Mouse (Mus musculus): ENCODE data around the gene Opcml. TPM values are rescaled to one million over a fixed set of nuclear protein-coding genes. Genes with fewer than 3 reads are reported as not detected.

Gene Opcml
- polyA plus RNA-seq, 1 experiment = 0.03 TPM

- H3K9me3 ChIP-seq (ENCODE audit: control insufficient read depth, low read length) = no peaks in the 10 kb centered on the region
- no peaks in the 10 kb centered on the region for H3K36me3 ChIP-seq (ENCODE audit: control insufficient read depth)
- no peaks in the 10 kb centered on the region for H3K27me3 ChIP-seq (ENCODE audit: control insufficient read depth)
- TF ChIP-seq GATA1 (IDR thresholded peaks at IDR 0.05; ENCODE audit: low read length) (no peak), TAL1 (IDR thresholded peaks at IDR 0.05; ENCODE audit: low read length) (no peak)
- H3K4me3 ChIP-seq (replicated peaks) = no peak overlapping the region
- no peaks in the 10 kb centered on the region for H3K4me1 ChIP-seq (ENCODE audit: control insufficient read depth)
These were observed 432.2 kb downstream of the Opcml start for GRCm38 (mm10) chr9:28222726-28223125.

GRCm38 (mm10) chr9:28225824-28226569, 435.4 kb downstream of the Opcml start:
- Histone ChIP-seq H3K4me3 (replicated peaks) (no peak overlapping the region), H3K36me3 (ENCODE audit: control insufficient read depth) (no peaks in the 10 kb centered on the region), H3K4me1 (ENCODE audit: control insufficient read depth) (no peaks in the 10 kb centered on the region), H3K27me3 (ENCODE audit: control insufficient read depth) (no peaks in the 10 kb centered on the region), H3K9me3 (ENCODE audit: control insufficient read depth, low read length) (no peaks in the 10 kb centered on the region)
- TF ChIP-seq GATA1 (IDR thresholded peaks at IDR 0.05; ENCODE audit: low read length) (no peak), TAL1 (IDR thresholded peaks at IDR 0.05; ENCODE audit: low read length) (no peak)

DNA sequence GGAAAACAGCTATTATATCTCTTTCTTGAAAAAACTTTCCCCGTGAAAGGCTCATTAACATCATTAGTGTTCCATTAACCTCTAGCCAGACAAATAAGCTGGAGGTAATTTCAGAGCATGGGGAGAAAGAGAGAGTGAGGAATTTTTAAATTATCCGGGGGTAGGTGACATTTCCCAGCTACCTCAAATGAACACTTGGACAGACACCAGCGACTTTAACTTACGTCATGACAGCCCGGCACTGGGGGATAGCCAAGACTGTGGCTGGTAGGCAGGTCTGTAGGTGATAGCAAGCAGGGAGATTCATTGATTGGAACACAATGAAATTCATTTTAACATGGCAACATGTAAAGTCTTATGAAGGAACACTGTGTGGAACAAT, 436.0 kb downstream of the Opcml start:
- TF ChIP-seq GATA1 (IDR thresholded peaks at IDR 0.05; ENCODE audit: low read length) (no peak), TAL1 (IDR thresholded peaks at IDR 0.05; ENCODE audit: low read length) (no peak)
- Histone ChIP-seq H3K9me3 (ENCODE audit: control insufficient read depth, low read length) (no peaks in the 10 kb centered on the region), H3K36me3 (ENCODE audit: control insufficient read depth) (no peaks in the 10 kb centered on the region), H3K4me1 (ENCODE audit: control insufficient read depth) (no peaks in the 10 kb centered on the region), H3K4me3 (replicated peaks) (no peak overlapping the region), H3K27me3 (ENCODE audit: control insufficient read depth) (no peaks in the 10 kb centered on the region)

DNA sequence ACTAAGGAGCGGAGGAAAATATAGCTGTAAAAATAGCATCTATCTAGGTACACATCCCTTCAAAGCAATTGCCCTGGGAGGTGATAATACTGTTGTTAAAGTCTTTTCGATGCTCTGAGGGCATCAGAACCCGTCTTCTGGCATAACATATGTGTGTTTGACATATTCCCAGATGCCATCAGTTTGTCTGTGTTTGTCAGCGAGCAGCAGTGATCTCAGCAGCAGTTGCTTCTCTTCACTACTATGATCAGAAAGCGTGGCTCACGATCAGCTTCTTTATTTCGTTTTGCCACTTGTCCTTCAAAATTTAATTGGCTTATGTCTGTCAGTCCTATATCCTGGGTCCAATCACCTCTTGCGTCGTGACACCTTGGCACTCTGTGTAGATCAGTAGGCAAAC, 447.9 kb downstream of the Opcml start:
- Histone ChIP-seq H3K9me3 (ENCODE audit: control insufficient read depth, low read length) (no peaks in the 10 kb centered on the region), H3K36me3 (ENCODE audit: control insufficient read depth) (no peaks in the 10 kb centered on the region), H3K4me3 (replicated peaks) (no peak overlapping the region), H3K4me1 (ENCODE audit: control insufficient read depth) (no peaks in the 10 kb centered on the region), H3K27me3 (ENCODE audit: control insufficient read depth) (no peaks in the 10 kb centered on the region)
- TF ChIP-seq TAL1 (IDR thresholded peaks at IDR 0.05; ENCODE audit: low read length) (no peak), GATA1 (IDR thresholded peaks at IDR 0.05; ENCODE audit: low read length) (no peak)

GRCm38 (mm10) chr9:28247742-28248503, 457.3 kb downstream of the Opcml start:
- H3K4me1 ChIP-seq (ENCODE audit: control insufficient read depth) = no peaks in the 10 kb centered on the region
- H3K9me3 ChIP-seq (ENCODE audit: control insufficient read depth, low read length) = no peaks in the 10 kb centered on the region
- no peaks in the 10 kb centered on the region for H3K36me3 ChIP-seq (ENCODE audit: control insufficient read depth)
- no peak overlapping the region for H3K4me3 ChIP-seq (replicated peaks)
- H3K27me3 ChIP-seq (ENCODE audit: control insufficient read depth) = no peaks in the 10 kb centered on the region
- TF ChIP-seq GATA1 (IDR thresholded peaks at IDR 0.05; ENCODE audit: low read length) = no peak
- TF ChIP-seq TAL1 (IDR thresholded peaks at IDR 0.05; ENCODE audit: low read length) = no peak

GRCm38 (mm10) chr9:28251341-28251740, 460.8 kb downstream of the Opcml start:
- no peaks in the 10 kb centered on the region for H3K9me3 ChIP-seq (ENCODE audit: control insufficient read depth, low read length)
- no peaks in the 10 kb centered on the region for H3K27me3 ChIP-seq (ENCODE audit: control insufficient read depth)
- no peaks in the 10 kb centered on the region for H3K36me3 ChIP-seq (ENCODE audit: control insufficient read depth)
- H3K4me1 ChIP-seq (ENCODE audit: control insufficient read depth) = no peaks in the 10 kb centered on the region
- H3K4me3 ChIP-seq (replicated peaks) = no peak overlapping the region
- TF ChIP-seq GATA1 (IDR thresholded peaks at IDR 0.05; ENCODE audit: low read length) (no peak), TAL1 (IDR thresholded peaks at IDR 0.05; ENCODE audit: low read length) (no peak)

DNA sequence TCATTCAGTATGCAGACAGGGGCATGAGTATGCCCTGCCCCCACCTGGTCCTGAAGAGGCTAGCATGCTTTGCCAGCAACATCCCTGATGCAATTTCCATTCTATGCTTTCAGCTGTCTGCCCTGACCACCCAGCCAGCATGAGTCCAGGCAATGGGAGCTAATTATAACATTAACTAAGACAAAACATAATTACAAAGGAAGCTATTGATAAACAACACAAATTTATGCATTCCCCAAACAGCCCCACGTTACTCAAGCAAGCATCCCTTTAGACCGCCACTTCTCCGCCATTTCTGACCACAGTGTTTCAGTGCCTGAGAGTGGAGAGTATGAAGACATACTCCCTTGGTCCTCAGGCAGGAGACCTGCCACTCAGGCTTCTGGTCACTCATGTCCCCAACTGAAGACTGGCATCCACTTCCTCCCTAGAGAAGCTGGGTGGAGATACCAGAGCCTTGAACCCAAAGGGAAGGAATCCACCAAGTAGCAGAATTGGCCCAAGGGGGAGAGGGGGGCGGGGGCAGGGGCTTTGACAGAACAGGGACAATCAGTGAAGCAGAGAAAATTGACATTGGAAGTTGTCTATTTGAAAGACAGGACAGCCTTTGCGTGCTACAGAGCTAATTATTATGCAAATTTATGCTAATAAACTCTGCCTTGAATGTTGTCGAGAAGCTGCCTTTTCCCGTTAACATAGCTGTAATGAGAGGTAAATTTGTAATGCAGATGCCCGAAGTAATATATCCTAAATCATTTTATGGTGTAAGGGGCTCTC, 464.7 kb downstream of the Opcml start:
- Histone ChIP-seq H3K9me3 (ENCODE audit: control insufficient read depth, low read length) (no peaks in the 10 kb centered on the region), H3K4me3 (replicated peaks) (no peak overlapping the region), H3K27me3 (ENCODE audit: control insufficient read depth) (no peaks in the 10 kb centered on the region), H3K36me3 (ENCODE audit: control insufficient read depth) (no peaks in the 10 kb centered on the region), H3K4me1 (ENCODE audit: control insufficient read depth) (no peaks in the 10 kb centered on the region)
- TF ChIP-seq TAL1 (IDR thresholded peaks at IDR 0.05; ENCODE audit: low read length) (no peak), GATA1 (IDR thresholded peaks at IDR 0.05; ENCODE audit: low read length) (no peak)

- H3K27me3 ChIP-seq (ENCODE audit: control insufficient read depth) = no peaks in the 10 kb centered on the region
- no peak for TF ChIP-seq TAL1 (IDR thresholded peaks at IDR 0.05; ENCODE audit: low read length)
- TF ChIP-seq GATA1 (IDR thresholded peaks at IDR 0.05; ENCODE audit: low read length) = no peak
- H3K4me3 ChIP-seq (replicated peaks) = no peak overlapping the region
- no peaks in the 10 kb centered on the region for H3K4me1 ChIP-seq (ENCODE audit: control insufficient read depth)
- no peaks in the 10 kb centered on the region for H3K9me3 ChIP-seq (ENCODE audit: control insufficient read depth, low read length)
- no peaks in the 10 kb centered on the region for H3K36me3 ChIP-seq (ENCODE audit: control insufficient read depth)
These were observed 465.3 kb downstream of the Opcml start for GRCm38 (mm10) chr9:28255905-28256268.

Data from erythroblast, embryonic 14.5 days (primary cell).